Mouse (Mus musculus) stomach, embryonic 14.5 days (tissue): ENCODE measurements around the gene Mga. TPM values are rescaled to one million over a fixed set of nuclear protein-coding genes. Genes with fewer than 3 reads are reported as not detected.

Source experiments
- ATAC-seq: fragments of 200-750 bp; cut with Nextera tagmentation; 2 replicates; pipeline ENCODE4 v1.8.0; 2017; ENCODE audit warnings: low read depth, moderate TSS enrichment; ENCODE audit not compliant: insufficient number of reproducible peaks, insufficient read depth, low FRiP score
- H3K27ac ChIP-seq: fragments of 300-500 bp; sonication (generic); 2 replicates; pipeline ENCODE4 v1.5.1; 2014; ENCODE audit warnings: mild to moderate bottlenecking, low read length, moderate library complexity, mixed read lengths
- H3K27me3 ChIP-seq: fragments of 300-500 bp; sonication (generic); 2 replicates; pipeline ENCODE4 v1.6.1; 2014; ENCODE audit warnings: low read length, control low read depth, mixed read lengths; ENCODE audit not compliant: control insufficient read depth, insufficient read depth
- H3K36me3 ChIP-seq: fragments of 300-500 bp; sonication (generic); 2 replicates; pipeline ENCODE4 v1.6.1; 2014; ENCODE audit warnings: mild to moderate bottlenecking, control low read depth, low read length, moderate library complexity, mixed read lengths; ENCODE audit not compliant: control insufficient read depth, insufficient read depth
- H3K4me1 ChIP-seq: fragments of 300-500 bp; sonication (generic); 2 replicates; pipeline ENCODE4 v1.6.1; 2014; ENCODE audit warnings: low read length, control low read depth, mixed read lengths; ENCODE audit not compliant: control insufficient read depth, insufficient read depth
- H3K4me2 ChIP-seq: fragments of 300-500 bp; sonication (generic); replicated peaks from 2 replicates; pipeline ENCODE4 v1.6.1; 2014; ENCODE audit warnings: low read depth, low read length, control low read depth
- H3K4me3 ChIP-seq: fragments of 300-500 bp; sonication (generic); 2 replicates; pipeline ENCODE4 v1.5.1; 2014; ENCODE audit warnings: low read depth, low read length, control low read depth
- H3K9ac ChIP-seq: fragments of 300-500 bp; sonication (generic); replicated peaks from 2 replicates; pipeline ENCODE4 v1.6.1; 2014; ENCODE audit warnings: low read depth, mild to moderate bottlenecking, control low read depth, low read length, moderate library complexity, mixed read lengths
- H3K9me3 ChIP-seq: fragments of 300-500 bp; sonication (generic); 2 replicates; pipeline ENCODE4 v1.6.1; 2016; ENCODE audit warnings: low read depth, low read length, control low read depth; ENCODE audit not compliant: control insufficient read depth
- WGBS: fragments of 180-500 bp; shearing (Covaris S2); extraction: QIAGEN DNeasy Blood & Tissue Kit; methylation state at CpG from one replicate; pipeline ENCODE4 v1.1.7; 2014; 5-methylcytosine and 5-hydroxymethylcytosine counted together
- microRNA-seq: library from miRNA; unstranded; fragments of <30 nt; microRNA quantifications from one replicate; pipeline ENCODE4, GENCODE M21; 2016
- polyA plus RNA-seq: library from polyadenylated mRNA; unstranded; fragments of >200 nt; fragmentation: Nextera tagmentation; extraction: Ambion mirVana; gene quantifications from 2 replicates; pipeline ENCODE4 v1.2.1, GENCODE M21; 2014

The Mga gene
- polyA plus RNA-seq, 1 experiment from 2014 or later, result 54.7 TPM

DNA sequence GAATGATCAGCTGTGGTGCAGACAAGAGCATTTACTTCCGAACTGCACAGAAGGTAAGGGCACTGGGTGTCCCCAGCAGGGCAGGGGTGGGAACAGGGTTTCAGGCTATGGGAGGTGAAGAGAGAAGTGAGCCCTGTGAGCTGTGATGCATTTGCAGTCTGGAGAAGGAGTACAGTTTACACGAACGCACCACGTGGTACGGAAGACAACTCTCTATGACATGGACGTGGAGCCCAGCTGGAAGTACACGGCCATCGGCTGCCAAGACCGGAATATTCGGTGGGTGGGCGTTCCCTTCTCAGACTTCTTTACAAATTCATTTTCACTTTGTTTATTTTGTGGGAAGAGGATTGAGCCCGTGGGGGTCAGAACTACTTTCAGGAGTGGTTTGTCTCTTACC lies 120.6 kb downstream of the Mga start:
- H3K4me3 ChIP-seq, result no peak overlapping the region
- no peaks in the 10 kb centered on the region for H3K9me3 ChIP-seq
- H3K27ac ChIP-seq, result peak overlapping the region; percentile 10; the same call in 1 of the 2 replicates
- no peak for ATAC-seq
- WGBS, result 62% methylated on average over 12 of the region's 12 CpGs
- H3K9ac ChIP-seq, result no peak overlapping the region
- no peaks in the 10 kb centered on the region for H3K4me1 ChIP-seq
- H3K27me3 ChIP-seq, result no peaks in the 10 kb centered on the region
- peaks cover 46% of the 10 kb centered on the region for H3K36me3 ChIP-seq
- no peak overlapping the region for H3K4me2 ChIP-seq

Small RNA genes within 50 kb of the gene (microRNA-seq; reads per million reads assigned to microRNA genes)
- gene Mir7665, result not detected

Other genes with a start within 250 kb of the Mga start
- 39.5 and 42.4 TPM in 2 replicates for gene Ndufaf1, start 234.4 kb upstream of the Mga start, polyA plus RNA-seq
- gene Rtf1, start 222.2 kb upstream of the Mga start, polyA plus RNA-seq, result 39.0 and 39.8 TPM in 2 replicates
- 10.5 and 12.1 TPM in 2 replicates for gene Itpka, start 154.9 kb upstream of the Mga start, polyA plus RNA-seq
- gene Ltk, start 136.8 kb upstream of the Mga start, polyA plus RNA-seq, result 3.1 and 3.3 TPM in 2 replicates
- 26.6 and 28.2 TPM in 2 replicates for gene Rpap1, start 109.7 kb upstream of the Mga start, polyA plus RNA-seq
- 27.2 TPM in 2 replicates for gene Tyro3, start 99.5 kb upstream of the Mga start, polyA plus RNA-seq
- 4.4 and 4.8 TPM in 2 replicates for gene Mapkbp1, start 75.5 kb downstream of the Mga start, polyA plus RNA-seq
- gene Jmjd7, start 130.3 kb downstream of the Mga start, polyA plus RNA-seq, result 20.6 and 22.0 TPM in 2 replicates
- gene Gm28042, start 130.3 kb downstream of the Mga start, polyA plus RNA-seq, result 2.1 and 3.1 TPM in 2 replicates
- 1.5 and 1.6 TPM in 2 replicates for gene Pla2g4b, start 136.2 kb downstream of the Mga start, polyA plus RNA-seq